Mouse (Mus musculus): ENCODE measurements around the gene Taf10. TPM values are rescaled to one million over a fixed set of nuclear protein-coding genes. Genes with fewer than 3 reads are reported as not detected.

The Taf10 gene
- total RNA-seq, 1 experiment = 173 TPM

DNA sequence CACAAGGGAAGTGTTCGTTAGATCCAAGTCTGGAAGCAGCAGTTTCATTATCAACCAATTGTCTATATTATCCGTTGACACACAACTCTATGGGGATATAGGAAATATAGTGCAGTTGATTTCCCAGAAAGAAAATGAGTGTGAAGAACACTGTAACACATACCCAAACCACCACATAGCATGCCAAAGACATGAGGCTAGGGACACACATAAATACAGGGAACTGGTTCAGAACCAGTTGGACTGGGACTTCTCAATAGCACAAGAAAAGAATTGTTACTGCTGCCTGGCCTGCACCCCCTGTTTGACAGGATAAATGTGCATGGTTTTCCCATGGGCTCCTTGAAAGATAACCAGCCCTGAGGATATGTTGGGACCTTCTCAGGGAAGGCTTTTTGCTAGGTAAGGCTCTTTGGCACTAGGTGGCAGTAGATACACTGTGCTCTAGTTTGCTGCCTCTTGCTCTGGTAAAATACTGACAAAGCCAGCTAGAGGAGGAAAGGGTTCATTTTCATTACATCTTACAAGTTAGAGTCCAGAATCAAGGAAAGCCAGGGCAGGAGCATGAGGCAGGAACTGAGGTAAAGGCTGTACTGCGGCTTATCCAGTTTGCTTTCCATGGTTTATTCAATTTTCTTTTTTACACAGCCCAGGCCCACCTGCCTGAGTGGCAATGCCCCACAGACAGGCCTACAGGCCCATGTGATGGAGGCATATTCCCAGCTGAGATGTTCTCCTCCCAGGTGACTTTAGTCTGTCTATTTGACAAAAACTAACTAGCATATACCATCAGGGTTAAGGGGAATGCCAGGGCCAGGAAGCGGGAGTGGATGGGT is 17.8 kb downstream of the Taf10 start:
- in situ Hi-C loops (cut with MboI; ENCODE audit: low sequenced_read_pairs in 2 of 2, unreplicated experiment in 2 of 2) = no loop called here
- H3K9ac ChIP-seq (ENCODE audit: insufficient read depth, low read depth, low read length, poor library complexity, severe bottlenecking) = no peak overlapping the region

GRCm38 (mm10) chr7:105721916-105722315 is 22.2 kb downstream of the Taf10 start:
- DNase-seq (ENCODE audit: low read depth, low spot score) = no peak
- H3K9ac ChIP-seq (ENCODE audit: insufficient read depth, low read depth, low read length, poor library complexity, severe bottlenecking) = no peak overlapping the region
- H3K9me3 ChIP-seq (ENCODE audit: control insufficient read depth, insufficient read depth, low read depth, low read length) = no peaks in the 10 kb centered on the region
- TF ChIP-seq ZNF384 (IDR thresholded peaks at IDR 0.05; ENCODE audit: low read depth, low read length) = no peak
- TF ChIP-seq MAFK (IDR thresholded peaks at IDR 0.05; ENCODE audit: insufficient read depth, low read depth, low read length) = no peak
- no peak for TF ChIP-seq HCFC1 (IDR thresholded peaks at IDR 0.05; ENCODE audit: borderline replicate concordance, insufficient read depth, low read length)
- TF ChIP-seq ZC3H11A (IDR thresholded peaks at IDR 0.05; ENCODE audit: borderline replicate concordance, low read depth, low read length) = no peak
- TF ChIP-seq CHD2 (IDR thresholded peaks at IDR 0.05; ENCODE audit: low read depth, low read length) = no peak
- no peak overlapping the region for H3K27ac ChIP-seq (ENCODE audit: insufficient read depth, low read depth, low read length, poor library complexity, severe bottlenecking)
- H3K36me3 ChIP-seq (ENCODE audit: control insufficient read depth, insufficient read depth, low read length, poor library complexity, severe bottlenecking) = no peaks in the 10 kb centered on the region
- no peak overlapping the region for H3K4me3 ChIP-seq (ENCODE audit: insufficient read depth in 1 of 2, low read depth in 1 of 2, low read length in 2 of 2, poor library complexity in 1 of 2, severe bottlenecking in 1 of 2)
- H3K4me1 ChIP-seq (ENCODE audit: control insufficient read depth in 2 of 2, insufficient read depth in 2 of 2, low read length in 2 of 2, poor library complexity in 1 of 2) = no peaks in the 10 kb centered on the region; a peak in 1 of 4 replicates
- in situ Hi-C loops (cut with MboI; ENCODE audit: low sequenced_read_pairs in 2 of 2, unreplicated experiment in 2 of 2) = no loop called here

More for the DNA sequence above, 17.8 kb downstream of the Taf10 start:
- DNase-seq (ENCODE audit: low read depth, low spot score) = no peak
- Histone ChIP-seq H3K9me3 (ENCODE audit: control insufficient read depth, insufficient read depth, low read depth, low read length) (no peaks in the 10 kb centered on the region), H3K4me1 (ENCODE audit: control insufficient read depth in 2 of 2, insufficient read depth in 2 of 2, low read length in 2 of 2, poor library complexity in 1 of 2) (no peaks in the 10 kb centered on the region), H3K36me3 (ENCODE audit: control insufficient read depth, insufficient read depth, low read length, poor library complexity, severe bottlenecking) (no peaks in the 10 kb centered on the region; the same call in 1 of the 2 replicates), H3K4me3 (ENCODE audit: insufficient read depth in 1 of 2, low read depth in 1 of 2, low read length in 2 of 2, poor library complexity in 1 of 2, severe bottlenecking in 1 of 2) (no peak overlapping the region), H3K27ac (ENCODE audit: insufficient read depth, low read depth, low read length, poor library complexity, severe bottlenecking) (no peak overlapping the region)
- TF ChIP-seq ZC3H11A (IDR thresholded peaks at IDR 0.05; ENCODE audit: borderline replicate concordance, low read depth, low read length) (peak; percentile 43; the same call in 1 of the 2 replicates), ZNF384 (IDR thresholded peaks at IDR 0.05; ENCODE audit: low read depth, low read length) (no peak)

DNA sequence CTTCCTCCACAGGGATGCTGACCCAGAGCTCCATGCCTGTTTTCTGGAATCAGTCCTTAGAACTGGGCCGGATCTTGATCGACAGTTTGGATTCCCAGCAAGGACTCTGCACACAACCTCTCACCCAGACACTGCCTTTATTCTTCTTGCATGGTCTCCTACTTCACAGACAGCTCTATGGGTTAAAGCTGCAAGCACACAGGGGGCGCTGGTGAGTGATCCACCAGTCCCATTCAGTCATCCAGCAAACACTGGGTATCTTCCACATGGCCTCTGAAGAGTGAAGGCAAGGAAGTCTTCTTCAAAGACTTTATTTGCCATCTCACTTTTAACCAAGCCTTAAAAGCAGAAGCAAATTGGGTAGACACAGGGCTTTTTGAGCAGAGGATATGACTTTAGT is 28.8 kb downstream of the Taf10 start:
- H3K4me3 ChIP-seq (ENCODE audit: insufficient read depth in 1 of 2, low read depth in 1 of 2, low read length in 2 of 2, poor library complexity in 1 of 2, severe bottlenecking in 1 of 2) = no peak overlapping the region
- DNase-seq (ENCODE audit: low read depth, low spot score) = no peak
- no peaks in the 10 kb centered on the region for H3K9me3 ChIP-seq (ENCODE audit: control insufficient read depth, insufficient read depth, low read depth, low read length)
- no peaks in the 10 kb centered on the region for H3K36me3 ChIP-seq (ENCODE audit: control insufficient read depth, insufficient read depth, low read length, poor library complexity, severe bottlenecking)
- H3K4me1 ChIP-seq (ENCODE audit: control insufficient read depth in 2 of 2, insufficient read depth in 2 of 2, low read length in 2 of 2, poor library complexity in 1 of 2) = no peaks in the 10 kb centered on the region
- in situ Hi-C loops (cut with MboI; ENCODE audit: low sequenced_read_pairs in 2 of 2, unreplicated experiment in 2 of 2) = no loop called here
- H3K9ac ChIP-seq (ENCODE audit: insufficient read depth, low read depth, low read length, poor library complexity, severe bottlenecking) = no peak overlapping the region
- H3K27ac ChIP-seq (ENCODE audit: insufficient read depth, low read depth, low read length, poor library complexity, severe bottlenecking) = no peak overlapping the region
- TF ChIP-seq HCFC1 (IDR thresholded peaks at IDR 0.05; ENCODE audit: borderline replicate concordance, insufficient read depth, low read length) = no peak
- TF ChIP-seq MAFK (IDR thresholded peaks at IDR 0.05; ENCODE audit: insufficient read depth, low read depth, low read length) = no peak

- H3K9ac ChIP-seq (ENCODE audit: insufficient read depth, low read depth, low read length, poor library complexity, severe bottlenecking) = no peak overlapping the region
- no peaks in the 10 kb centered on the region for H3K4me1 ChIP-seq (ENCODE audit: control insufficient read depth in 2 of 2, insufficient read depth in 2 of 2, low read length in 2 of 2, poor library complexity in 1 of 2)
- TF ChIP-seq ZC3H11A (IDR thresholded peaks at IDR 0.05; ENCODE audit: borderline replicate concordance, low read depth, low read length) (no peak), CHD2 (IDR thresholded peaks at IDR 0.05; ENCODE audit: low read depth, low read length) (no peak), MAFK (IDR thresholded peaks at IDR 0.05; ENCODE audit: insufficient read depth, low read depth, low read length) (no peak)
- no peak overlapping the region for H3K27ac ChIP-seq (ENCODE audit: insufficient read depth, low read depth, low read length, poor library complexity, severe bottlenecking)
- in situ Hi-C loops (cut with MboI; ENCODE audit: low sequenced_read_pairs in 2 of 2, unreplicated experiment in 2 of 2) = no loop called here
- no peak overlapping the region for H3K4me3 ChIP-seq (ENCODE audit: insufficient read depth in 1 of 2, low read depth in 1 of 2, low read length in 2 of 2, poor library complexity in 1 of 2, severe bottlenecking in 1 of 2)
- no peaks in the 10 kb centered on the region for H3K36me3 ChIP-seq (ENCODE audit: control insufficient read depth, insufficient read depth, low read length, poor library complexity, severe bottlenecking)
- no peaks in the 10 kb centered on the region for H3K9me3 ChIP-seq (ENCODE audit: control insufficient read depth, insufficient read depth, low read depth, low read length)
- no peak for DNase-seq (ENCODE audit: low read depth, low spot score)
Observed at GRCm38 (mm10) chr7:105708733-105709132, 35.4 kb downstream of the Taf10 start.

DNA sequence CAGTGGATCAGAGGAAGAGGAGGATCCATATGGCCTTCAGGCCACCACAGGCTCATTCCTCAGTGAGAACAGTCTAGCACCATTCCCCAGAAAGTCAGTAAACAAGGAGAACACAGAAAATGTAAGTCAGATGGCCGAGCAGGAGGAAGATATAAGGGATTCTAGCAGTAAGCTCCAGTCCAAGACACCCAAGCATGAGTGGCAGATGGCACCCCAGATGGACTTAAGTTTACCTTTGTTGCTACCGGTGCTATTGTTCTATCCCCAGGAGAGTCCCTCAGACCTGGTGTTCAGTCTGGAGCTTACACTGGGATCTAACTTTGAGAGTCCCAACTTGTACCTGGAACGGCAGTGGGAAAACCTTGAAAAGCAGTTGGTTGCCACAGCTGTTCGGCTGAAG is 40.3 kb downstream of the Taf10 start:
- TF ChIP-seq ZNF384 (IDR thresholded peaks at IDR 0.05; ENCODE audit: low read depth, low read length) (no peak), ZC3H11A (IDR thresholded peaks at IDR 0.05; ENCODE audit: borderline replicate concordance, low read depth, low read length) (no peak), HCFC1 (IDR thresholded peaks at IDR 0.05; ENCODE audit: borderline replicate concordance, insufficient read depth, low read length) (no peak), MAFK (IDR thresholded peaks at IDR 0.05; ENCODE audit: insufficient read depth, low read depth, low read length) (no peak), CHD2 (IDR thresholded peaks at IDR 0.05; ENCODE audit: low read depth, low read length) (no peak)
- Histone ChIP-seq H3K4me1 (ENCODE audit: control insufficient read depth in 2 of 2, insufficient read depth in 2 of 2, low read length in 2 of 2, poor library complexity in 1 of 2) (no peaks in the 10 kb centered on the region), H3K9me3 (ENCODE audit: control insufficient read depth, insufficient read depth, low read depth, low read length) (no peaks in the 10 kb centered on the region), H3K9ac (ENCODE audit: insufficient read depth, low read depth, low read length, poor library complexity, severe bottlenecking) (no peak overlapping the region), H3K4me3 (ENCODE audit: insufficient read depth in 1 of 2, low read depth in 1 of 2, low read length in 2 of 2, poor library complexity in 1 of 2, severe bottlenecking in 1 of 2) (no peak overlapping the region), H3K36me3 (ENCODE audit: control insufficient read depth, insufficient read depth, low read length, poor library complexity, severe bottlenecking) (no peaks in the 10 kb centered on the region), H3K27ac (ENCODE audit: insufficient read depth, low read depth, low read length, poor library complexity, severe bottlenecking) (no peak overlapping the region)
- in situ Hi-C loops (cut with MboI; ENCODE audit: low sequenced_read_pairs in 2 of 2, unreplicated experiment in 2 of 2) = no loop called here
- DNase-seq (ENCODE audit: low read depth, low spot score) = no peak

Data from ES-E14 (cell line).